Mouse (Mus musculus) liver, embryonic 11.5 days (tissue): Measurements from ENCODE around the gene Mob3b. TPM values are rescaled to one million over a fixed set of nuclear protein-coding genes. Genes with fewer than 3 reads are reported as not detected.

Source experiments
- polyA plus RNA-seq: library from polyadenylated mRNA; unstranded; fragments of >200 nt; fragmentation: Nextera tagmentation; extraction: Ambion mirVana; gene quantifications from 2 replicates; pipeline ENCODE4 v1.2.1, GENCODE M21; 2014

The Mob3b gene
- polyA plus RNA-seq, 1 experiment from 2014 or later = 7.6 TPM

Other genes with a start within 250 kb of the Mob3b start
- gene Ifnk, start 5.4 kb downstream of the Mob3b start, polyA plus RNA-seq = 0.39 TPM in 1 of 2 replicates, not detected in the other
- gene C9orf72, start 68.7 kb upstream of the Mob3b start, polyA plus RNA-seq = 9.0 and 9.2 TPM in 2 replicates